Mouse (Mus musculus): ENCODE measurements at regions not wholly inside any gene's neighbourhood (a gene's known extent, or its start where the extent isn't known, plus 50 kb on each side); places are given as distances from the start of the nearest gene placed in this dataset.

GRCm38 (mm10) chr4:40537859-40538258 is 65.9 kb downstream of the Tmem215 start:
- TF ChIP-seq CTCF (IDR thresholded peaks at IDR 0.05): no peak
- no peak overlapping the region for H3K27ac ChIP-seq (ENCODE audit: low read depth, low read length)
- no peaks in the 10 kb centered on the region for H3K36me3 ChIP-seq (ENCODE audit: insufficient read depth, low read length)
- H3K4me1 ChIP-seq (ENCODE audit: insufficient read depth, low read length): no peaks in the 10 kb centered on the region
- H3K4me2 ChIP-seq (ENCODE audit: low read depth, low read length, poor library complexity, severe bottlenecking): no peak overlapping the region
- DNase-seq (ENCODE audit: low spot score) (no peak), ATAC-seq (ENCODE audit: low FRiP score) (no peak)
- no peak overlapping the region for H3K4me3 ChIP-seq (ENCODE audit: low read depth, low read length)
- WGBS: 79% methylated on average over 3 of the region's 3 CpGs
- no peaks in the 10 kb centered on the region for H3K27me3 ChIP-seq (ENCODE audit: insufficient read depth, low read length)
- H3K9me3 ChIP-seq (ENCODE audit: low read length): no peaks in the 10 kb centered on the region
- no peak overlapping the region for H3K9ac ChIP-seq (replicated peaks; ENCODE audit: low read length, poor library complexity, severe bottlenecking)

GRCm38 (mm10) chr4:40543085-40544048 is 71.4 kb downstream of the Tmem215 start:
- 82% methylated on average over 8 of the region's 8 CpGs for WGBS
- no peak overlapping the region for H3K27ac ChIP-seq (ENCODE audit: low read depth, low read length)
- no peaks in the 10 kb centered on the region for H3K4me1 ChIP-seq (ENCODE audit: insufficient read depth, low read length)
- no peak for ATAC-seq (ENCODE audit: low FRiP score)
- H3K36me3 ChIP-seq (ENCODE audit: insufficient read depth, low read length): no peaks in the 10 kb centered on the region
- no peak overlapping the region for H3K4me3 ChIP-seq (ENCODE audit: low read depth, low read length)
- H3K9me3 ChIP-seq (ENCODE audit: low read length): no peaks in the 10 kb centered on the region
- no peak overlapping the region for H3K9ac ChIP-seq (replicated peaks; ENCODE audit: low read length, poor library complexity, severe bottlenecking)
- no peak overlapping the region for H3K4me2 ChIP-seq (ENCODE audit: low read depth, low read length, poor library complexity, severe bottlenecking)
- TF ChIP-seq CTCF (IDR thresholded peaks at IDR 0.05): no peak
- DNase-seq (ENCODE audit: low spot score): no peak
- no peaks in the 10 kb centered on the region for H3K27me3 ChIP-seq (ENCODE audit: insufficient read depth, low read length)

GRCm38 (mm10) chr4:40544056-40544455 is 72.1 kb downstream of the Tmem215 start:
- Histone ChIP-seq H3K27ac (ENCODE audit: low read depth, low read length) (no peak overlapping the region), H3K9ac (replicated peaks; ENCODE audit: low read length, poor library complexity, severe bottlenecking) (no peak overlapping the region), H3K27me3 (ENCODE audit: insufficient read depth, low read length) (no peaks in the 10 kb centered on the region), H3K4me2 (ENCODE audit: low read depth, low read length, poor library complexity, severe bottlenecking) (no peak overlapping the region), H3K4me3 (ENCODE audit: low read depth, low read length) (no peak overlapping the region), H3K4me1 (ENCODE audit: insufficient read depth, low read length) (no peaks in the 10 kb centered on the region), H3K36me3 (ENCODE audit: insufficient read depth, low read length) (no peaks in the 10 kb centered on the region), H3K9me3 (ENCODE audit: low read length) (no peaks in the 10 kb centered on the region)
- 62% methylated on average over 4 of the region's 4 CpGs for WGBS
- TF ChIP-seq CTCF (IDR thresholded peaks at IDR 0.05): no peak
- DNase-seq (ENCODE audit: low spot score) (peak; percentile 19), ATAC-seq (ENCODE audit: low FRiP score) (no peak)

- no peak overlapping the region for H3K27ac ChIP-seq (ENCODE audit: low read depth, low read length)
- no peak overlapping the region for H3K9ac ChIP-seq (replicated peaks; ENCODE audit: low read length, poor library complexity, severe bottlenecking)
- H3K4me3 ChIP-seq (ENCODE audit: low read depth, low read length): no peak overlapping the region
- H3K36me3 ChIP-seq (ENCODE audit: insufficient read depth, low read length): no peaks in the 10 kb centered on the region
- no peaks in the 10 kb centered on the region for H3K27me3 ChIP-seq (ENCODE audit: insufficient read depth, low read length)
- no peak overlapping the region for H3K4me2 ChIP-seq (ENCODE audit: low read depth, low read length, poor library complexity, severe bottlenecking)
- TF ChIP-seq CTCF (IDR thresholded peaks at IDR 0.05): no peak
- ATAC-seq (ENCODE audit: low FRiP score): no peak
- no peaks in the 10 kb centered on the region for H3K9me3 ChIP-seq (ENCODE audit: low read length)
- no peak for DNase-seq (ENCODE audit: low spot score)
- H3K4me1 ChIP-seq (ENCODE audit: insufficient read depth, low read length): no peaks in the 10 kb centered on the region
Observed at GRCm38 (mm10) chr4:40544806-40545205, 72.8 kb downstream of the Tmem215 start.

- WGBS: 82% methylated on average over 5 of the region's 5 CpGs
- Histone ChIP-seq H3K36me3 (ENCODE audit: insufficient read depth, low read length) (no peaks in the 10 kb centered on the region), H3K27ac (ENCODE audit: low read depth, low read length) (no peak overlapping the region), H3K9me3 (ENCODE audit: low read length) (no peaks in the 10 kb centered on the region), H3K4me2 (ENCODE audit: low read depth, low read length, poor library complexity, severe bottlenecking) (no peak overlapping the region), H3K9ac (replicated peaks; ENCODE audit: low read length, poor library complexity, severe bottlenecking) (no peak overlapping the region), H3K4me1 (ENCODE audit: insufficient read depth, low read length) (no peaks in the 10 kb centered on the region), H3K4me3 (ENCODE audit: low read depth, low read length) (no peak overlapping the region), H3K27me3 (ENCODE audit: insufficient read depth, low read length) (no peaks in the 10 kb centered on the region)
- ATAC-seq (ENCODE audit: low FRiP score): no peak
- no peak for TF ChIP-seq CTCF (IDR thresholded peaks at IDR 0.05)
- no peak for DNase-seq (ENCODE audit: low spot score)
Observed at GRCm38 (mm10) chr4:40545700-40546099, 73.7 kb downstream of the Tmem215 start.

GRCm38 (mm10) chr4:40559824-40560223 is 87.8 kb downstream of the Tmem215 start:
- WGBS: 61% methylated on average over 2 of the region's 2 CpGs
- ATAC-seq (ENCODE audit: low FRiP score) (no peak), DNase-seq (ENCODE audit: low spot score) (no peak)
- Histone ChIP-seq H3K4me1 (ENCODE audit: insufficient read depth, low read length) (no peaks in the 10 kb centered on the region), H3K9ac (replicated peaks; ENCODE audit: low read length, poor library complexity, severe bottlenecking) (no peak overlapping the region), H3K27me3 (ENCODE audit: insufficient read depth, low read length) (no peaks in the 10 kb centered on the region), H3K9me3 (ENCODE audit: low read length) (no peaks in the 10 kb centered on the region), H3K36me3 (ENCODE audit: insufficient read depth, low read length) (no peaks in the 10 kb centered on the region), H3K4me3 (ENCODE audit: low read depth, low read length) (no peak overlapping the region), H3K4me2 (ENCODE audit: low read depth, low read length, poor library complexity, severe bottlenecking) (no peak overlapping the region), H3K27ac (ENCODE audit: low read depth, low read length) (no peak overlapping the region)
- TF ChIP-seq CTCF (IDR thresholded peaks at IDR 0.05): no peak
